16 mouse cellular contexts compared by ENCODE assay signal in genomic region chr16:12234289-12234688, GRCm38 (mm10).
DNase-seq lines count a peak whose midpoint lies in the region; ATAC-seq and TF ChIP-seq lines count a peak whose summit lies in the region.
"Had no signal": no experiment of that assay in that cellular context is flagged by ENCODE, and none has a peak within 500 bp of the region (broad histone marks: within the 10 kb centered on the region; RNA-seq: fewer than 3 reads in every experiment).

No protein-coding gene starts in this region.

- no peaks in the 10 kb centered on the region for H3K36me3 ChIP-seq in lung, embryonic 14.5 days (ENCODE audit: insufficient read depth)
- H3K36me3 ChIP-seq in kidney, embryonic 15.5 days: no peaks in the 10 kb centered on the region
- H3K36me3 ChIP-seq: limb, embryonic 13.5 days; midbrain, embryonic 13.5 days; stomach, embryonic 15.5 days had no signal

- ATAC-seq in lung, embryonic 14.5 days (ENCODE audit: insufficient read depth): peak; percentile 76
- ATAC-seq in kidney, embryonic 15.5 days (replicated peaks; ENCODE audit: low FRiP score): peak; percentile 49; the same call in 1 of the 2 replicates
- ATAC-seq: hindbrain, embryonic 16.5 days; midbrain, embryonic 13.5 days had no signal

- no peaks in the 10 kb centered on the region for H3K27me3 ChIP-seq in lung, embryonic 14.5 days (ENCODE audit: insufficient read depth, low read length)
- H3K27me3 ChIP-seq in kidney, embryonic 15.5 days: no peaks in the 10 kb centered on the region
- H3K27me3 ChIP-seq: limb, embryonic 13.5 days; midbrain, embryonic 13.5 days; stomach, embryonic 15.5 days had no signal

- peak; percentile 13 to 43 for DNase-seq in adrenal gland, adult (ENCODE audit: inconsistent age in 2 of 2, low spot score in 1 of 2)
- DNase-seq in adrenal gland, postnatal 25 days: no peak
- peak; percentile 66 for DNase-seq in lung, embryonic 14.5 days
- no peak for DNase-seq in lung, adult 18-20 months
- DNase-seq in lung, postnatal 36 days: peak; percentile 2
- no peak for DNase-seq in cerebellum, adult 11 months
- no peak for DNase-seq in right cerebral cortex, postnatal 4 days
- DNase-seq: cerebellum, adult 11-12 months; embryo, embryonic 11 days; gastrocnemius, postnatal 10 days; right cerebral cortex, adult 18-20 months had no signal

- no peak overlapping the region for H3K4me2 ChIP-seq in lung, embryonic 14.5 days
- no peak overlapping the region for H3K4me2 ChIP-seq in kidney, embryonic 15.5 days
- H3K4me2 ChIP-seq: limb, embryonic 13.5 days; midbrain, embryonic 13.5 days; stomach, embryonic 15.5 days had no signal

- H3K9me3 ChIP-seq in lung, embryonic 14.5 days (ENCODE audit: low read depth, low read length): no peaks in the 10 kb centered on the region
- no peaks in the 10 kb centered on the region for H3K9me3 ChIP-seq in kidney, embryonic 15.5 days (replicated peaks)
- H3K9me3 ChIP-seq: limb, embryonic 13.5 days; midbrain, embryonic 13.5 days; stomach, embryonic 15.5 days had no signal

- H3K4me3 ChIP-seq in lung, embryonic 14.5 days (ENCODE audit: low read depth, low read length): no peak overlapping the region
- H3K4me3 ChIP-seq in kidney, embryonic 15.5 days (replicated peaks): no peak overlapping the region
- H3K4me3 ChIP-seq: limb, embryonic 13.5 days; midbrain, embryonic 13.5 days; stomach, embryonic 15.5 days had no signal

- no peak overlapping the region for H3K27ac ChIP-seq in lung, embryonic 14.5 days (ENCODE audit: low read depth)
- H3K27ac ChIP-seq in kidney, embryonic 15.5 days: peak overlapping the region; percentile 45; the same call in 1 of the 2 replicates
- H3K27ac ChIP-seq: limb, embryonic 13.5 days; midbrain, embryonic 13.5 days; stomach, embryonic 15.5 days had no signal

- H3K9ac ChIP-seq in lung, embryonic 14.5 days: no peak overlapping the region
- no peak overlapping the region for H3K9ac ChIP-seq in kidney, embryonic 15.5 days
- H3K9ac ChIP-seq: limb, embryonic 13.5 days; midbrain, embryonic 13.5 days; stomach, embryonic 15.5 days had no signal

- WGBS in lung, embryonic 14.5 days: 38% methylated on average over 2 of the region's 2 CpGs
- WGBS in kidney, embryonic 15.5 days: 48% methylated on average over 2 of the region's 2 CpGs

- 0 out of 2 replicates have a peak, but pooled peaks have one; percentile 19 for TF ChIP-seq CTCF in lung, embryonic 14.5 days (IDR thresholded peaks at IDR 0.05; ENCODE audit: low read depth)

- no peaks in the 10 kb centered on the region for H3K4me1 ChIP-seq in lung, embryonic 14.5 days (ENCODE audit: insufficient read depth)
- no peaks in the 10 kb centered on the region for H3K4me1 ChIP-seq in kidney, embryonic 15.5 days
- H3K4me1 ChIP-seq: limb, embryonic 13.5 days; midbrain, embryonic 13.5 days; stomach, embryonic 15.5 days had no signal

Comparison
In these comparisons a context has a peak if more than half of its experiments do, and no peak if none do; other contexts are left out.
1. DNase-seq: peak in adrenal gland, adult (2 of 2), lung, embryonic 14.5 days (single experiment) and lung, postnatal 36 days (single experiment); none in adrenal gland, postnatal 25 days (single experiment), lung, adult 18-20 months (0 of 2), cerebellum, adult 11 months (single experiment) and right cerebral cortex, postnatal 4 days (single experiment).